Mouse (Mus musculus) bone marrow, adult 2 months (tissue): ENCODE measurements at regions not wholly inside any gene's neighbourhood (a gene's known extent, or its start where the extent isn't known, plus 50 kb on each side); places are given as distances from the start of the nearest gene placed in this dataset.

Experiments used
- CTCF ChIP-seq: fragments of 200-500 bp; IDR thresholded peaks from 2 replicates; pipeline ENCODE4 v1.5.1; 2011; ENCODE audit warnings: low read length, control low read depth; ENCODE audit not compliant: control insufficient read depth, insufficient read depth
- POLR2A ChIP-seq: fragments of 200-500 bp; IDR thresholded peaks from 2 replicates; pipeline ENCODE4 v1.6.1; 2011; ENCODE audit warnings: low read depth, mild to moderate bottlenecking, control low read depth, low read length, borderline replicate concordance; ENCODE audit not compliant: control insufficient read depth

DNA sequence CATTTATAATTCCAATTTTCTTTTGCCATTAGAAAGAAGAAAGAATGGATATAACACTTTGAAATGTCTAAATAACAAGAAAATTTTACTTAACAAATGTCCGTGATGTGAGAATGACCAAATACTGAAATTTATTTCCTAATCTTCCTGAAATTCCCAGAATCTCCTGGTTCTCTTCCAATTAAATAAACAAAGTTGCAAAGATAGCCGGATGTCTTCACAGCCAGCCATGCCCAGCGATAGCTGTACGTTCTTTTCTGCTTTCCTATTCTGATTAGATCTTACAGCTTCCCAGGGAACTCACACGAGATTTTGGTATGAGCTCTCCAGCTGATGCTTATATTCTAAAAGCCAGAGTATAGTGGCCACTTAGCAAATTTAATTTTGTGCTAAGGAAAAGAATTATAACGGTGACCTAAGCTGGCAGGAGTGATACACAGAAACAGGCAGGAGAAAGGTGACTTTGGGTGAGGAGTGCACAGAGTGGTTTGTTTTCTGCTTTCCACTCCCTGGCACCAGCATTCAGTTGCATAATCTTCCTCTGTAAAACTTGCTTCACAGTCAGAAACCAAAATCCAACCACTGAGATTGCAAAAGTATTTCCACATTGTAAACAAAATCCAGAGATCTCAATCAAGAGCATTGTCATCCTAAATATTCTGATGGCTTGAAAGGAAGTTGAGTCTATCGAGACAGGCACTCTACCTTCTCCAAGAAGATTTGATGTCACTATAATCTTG lies 74.7 kb upstream of the Foxq1 start:
- TF ChIP-seq CTCF, result no peak
- no peak for TF ChIP-seq POLR2A
